Mouse (Mus musculus): ENCODE measurements around the gene Alg5. TPM values are rescaled to one million over a fixed set of nuclear protein-coding genes. Genes with fewer than 3 reads are reported as not detected.

Alg5 gene
- total and polyA plus RNA-seq, 2 experiments from 2014 or later: 10.4 to 41.3 TPM

DNA sequence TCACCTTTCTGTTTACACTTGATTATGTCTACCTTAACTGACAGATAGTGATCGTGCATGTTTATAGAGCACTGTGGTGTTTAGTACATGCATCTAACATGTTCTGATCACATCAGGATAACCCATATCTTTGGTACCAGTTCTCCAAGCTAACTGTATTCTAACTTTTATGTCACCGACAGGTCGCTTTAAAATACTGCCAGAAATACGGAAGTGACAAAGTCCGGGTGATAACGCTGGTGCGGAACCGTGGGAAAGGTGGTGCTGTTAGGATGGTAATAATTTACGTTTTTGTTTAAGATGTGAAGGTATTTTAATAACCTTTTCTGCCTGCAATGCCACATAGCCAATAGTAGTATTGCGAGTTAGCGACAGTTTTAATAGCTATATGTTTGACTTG lies 6.6 kb downstream of the Alg5 start:
- no peaks in the 10 kb centered on the region for H3K27me3 ChIP-seq (ENCODE audit: control insufficient read depth, insufficient read depth, low read length)
- H3K9me3 ChIP-seq (replicated peaks; ENCODE audit: control insufficient read depth, low read length): no peaks in the 10 kb centered on the region
- TF ChIP-seq CTCF (IDR thresholded peaks at IDR 0.05; ENCODE audit: low read depth) (no peak), EP300 (IDR thresholded peaks at IDR 0.05; ENCODE audit: low read depth) (no peak)
- H3K4me1 ChIP-seq (ENCODE audit: control insufficient read depth, insufficient read depth): no peaks in the 10 kb centered on the region
- DNase-seq (ENCODE audit: low spot score) (no peak), ATAC-seq (ENCODE audit: insufficient read depth, low read depth) (no peak)
- H3K4me3 ChIP-seq (ENCODE audit: low read depth, low read length): no peak overlapping the region
- no peak overlapping the region for H3K4me2 ChIP-seq (ENCODE audit: low read depth, low read length)
- no peak overlapping the region for H3K9ac ChIP-seq (replicated peaks; ENCODE audit: low read depth, low read length)
- peaks cover 76% of the 10 kb centered on the region for H3K36me3 ChIP-seq (replicated peaks; ENCODE audit: control insufficient read depth, insufficient read depth, low read length)
- WGBS: 94% methylated on average over 11 of the region's 11 CpGs
- H3K27ac ChIP-seq (ENCODE audit: low read depth): no peak overlapping the region

GRCm38 (mm10) chr3:54745799-54746198 lies 10.5 kb downstream of the Alg5 start:
- peak; percentile 44 for TF ChIP-seq CTCF (IDR thresholded peaks at IDR 0.05; ENCODE audit: low read depth)
- no peak for TF ChIP-seq EP300 (IDR thresholded peaks at IDR 0.05; ENCODE audit: low read depth)
- no peak overlapping the region for H3K9ac ChIP-seq (replicated peaks; ENCODE audit: low read depth, low read length)
- ATAC-seq (ENCODE audit: insufficient read depth, low read depth) (no peak), DNase-seq (ENCODE audit: low spot score) (no peak)
- H3K27ac ChIP-seq (ENCODE audit: low read depth): no peak overlapping the region
- H3K4me3 ChIP-seq (ENCODE audit: low read depth, low read length): no peak overlapping the region
- no peaks in the 10 kb centered on the region for H3K9me3 ChIP-seq (replicated peaks; ENCODE audit: control insufficient read depth, low read length)
- H3K36me3 ChIP-seq (replicated peaks; ENCODE audit: control insufficient read depth, insufficient read depth, low read length): peaks cover 98% of the 10 kb centered on the region
- no peaks in the 10 kb centered on the region for H3K4me1 ChIP-seq (ENCODE audit: control insufficient read depth, insufficient read depth)
- H3K27me3 ChIP-seq (ENCODE audit: control insufficient read depth, insufficient read depth, low read length): no peaks in the 10 kb centered on the region
- H3K4me2 ChIP-seq (ENCODE audit: low read depth, low read length): no peak overlapping the region
- WGBS: 65% methylated on average over 5 of the region's 5 CpGs

DNA sequence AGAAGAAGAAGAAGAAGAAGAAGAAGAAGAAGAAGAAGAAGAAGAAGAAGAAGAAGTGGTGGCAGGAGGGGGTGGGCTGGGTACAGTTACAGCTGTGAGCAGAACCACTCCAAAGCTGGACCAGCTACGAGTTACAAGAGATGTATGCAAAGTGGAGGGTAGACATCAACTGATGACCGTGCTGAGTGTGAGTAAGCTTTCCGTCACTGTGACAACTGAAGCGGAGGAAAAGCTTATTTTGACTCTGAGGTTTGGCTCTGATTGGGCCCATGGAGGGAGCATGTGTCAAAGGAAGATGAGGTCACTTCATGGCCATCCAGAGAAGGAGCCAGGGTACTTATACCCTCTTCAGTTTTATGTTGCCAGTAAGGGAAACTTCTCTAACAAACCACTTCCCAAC lies 18.1 kb downstream of the Alg5 start:
- no peak overlapping the region for H3K4me3 ChIP-seq (ENCODE audit: low read depth, low read length)
- ATAC-seq (ENCODE audit: insufficient read depth, low read depth) (no peak), DNase-seq (ENCODE audit: low spot score) (no peak)
- no peak overlapping the region for H3K4me2 ChIP-seq (ENCODE audit: low read depth, low read length)
- no peak for TF ChIP-seq CTCF (IDR thresholded peaks at IDR 0.05; ENCODE audit: low read depth)
- H3K27me3 ChIP-seq (ENCODE audit: control insufficient read depth, insufficient read depth, low read length): no peaks in the 10 kb centered on the region
- H3K27ac ChIP-seq (ENCODE audit: low read depth): no peak overlapping the region
- H3K4me1 ChIP-seq (ENCODE audit: control insufficient read depth, insufficient read depth): 0 out of 2 replicates have a peak, but pooled peaks cover 4% of the 10 kb centered on the region
- peaks cover 25% of the 10 kb centered on the region for H3K36me3 ChIP-seq (replicated peaks; ENCODE audit: control insufficient read depth, insufficient read depth, low read length)
- 68% methylated on average over 4 of the region's 4 CpGs for WGBS
- no peaks in the 10 kb centered on the region for H3K9me3 ChIP-seq (replicated peaks; ENCODE audit: control insufficient read depth, low read length)
- H3K9ac ChIP-seq (replicated peaks; ENCODE audit: low read depth, low read length): no peak overlapping the region

DNA sequence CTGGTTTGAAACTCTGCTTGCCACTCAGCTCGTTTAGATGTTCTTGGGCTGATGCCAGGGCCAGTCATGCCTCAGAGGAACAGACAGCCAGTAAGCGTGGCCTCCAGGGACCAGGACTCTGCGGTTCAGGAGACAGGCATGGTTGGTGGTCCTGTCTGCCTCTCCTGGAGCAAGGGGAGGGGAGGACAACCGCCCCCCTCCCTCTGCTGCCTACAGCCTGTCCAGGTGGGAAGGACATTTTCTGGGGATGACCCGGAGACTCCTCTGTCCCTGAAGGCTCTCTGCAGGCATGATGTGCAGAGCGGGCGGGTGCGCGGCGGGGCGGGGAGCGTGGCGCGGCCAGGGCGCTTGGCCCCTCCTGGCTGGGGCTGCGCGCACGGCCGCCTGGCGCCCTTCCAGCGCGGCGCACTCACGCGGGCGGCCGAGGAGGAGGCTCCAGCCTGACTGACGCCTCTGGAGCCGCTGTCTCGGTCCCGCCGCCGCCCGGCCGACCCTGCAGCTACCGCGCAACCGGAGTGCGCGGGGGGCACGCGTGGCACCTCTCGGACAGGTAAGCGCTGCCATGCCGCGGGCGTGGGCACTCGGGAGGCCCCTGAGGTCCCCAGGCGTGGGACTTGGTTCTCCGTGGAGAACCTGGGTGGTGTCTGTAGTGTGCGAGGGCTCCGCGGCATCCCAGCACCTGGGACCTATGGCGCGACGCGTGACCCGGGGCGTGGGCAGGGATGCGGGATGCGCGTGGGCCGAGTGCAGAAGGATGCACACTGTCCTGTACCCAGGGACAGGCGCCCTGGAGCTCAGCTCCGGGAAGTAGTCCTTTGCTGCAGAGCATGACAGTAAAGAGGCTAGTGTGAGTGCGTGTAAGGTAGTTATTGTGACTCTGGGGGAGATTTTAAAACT lies 20.1 kb downstream of the Alg5 start, which contains the start of gene Smad9:
Gene Smad9, plus strand, starts transcription at position 438 of the 897 bp plus-strand sequence.
- DNase-seq (ENCODE audit: low spot score) (peak; percentile 64), ATAC-seq (ENCODE audit: insufficient read depth, low read depth) (peak; percentile 87)
- peak within 1 kb of the TSS; percentile 53 for H3K9ac ChIP-seq (replicated peaks; ENCODE audit: low read depth, low read length)
- H3K36me3 ChIP-seq (replicated peaks; ENCODE audit: control insufficient read depth, insufficient read depth, low read length): peaks cover 5% of the 10 kb centered on the region; the same call in 1 of the 2 replicates
- 0 out of 2 replicates have a peak, but pooled peaks cover 4% of the 10 kb centered on the region for H3K4me1 ChIP-seq (ENCODE audit: control insufficient read depth, insufficient read depth)
- TF ChIP-seq CTCF (IDR thresholded peaks at IDR 0.05; ENCODE audit: low read depth) (no peak), EP300 (IDR thresholded peaks at IDR 0.05; ENCODE audit: low read depth) (no peak)
- peak within 1 kb of the TSS; percentile 63 for H3K4me3 ChIP-seq (ENCODE audit: low read depth, low read length)
- H3K9me3 ChIP-seq (replicated peaks; ENCODE audit: control insufficient read depth, low read length): no peaks in the 10 kb centered on the region
- peak within 1 kb of the TSS; percentile 92 for H3K4me2 ChIP-seq (ENCODE audit: low read depth, low read length)
- H3K27me3 ChIP-seq (ENCODE audit: control insufficient read depth, insufficient read depth, low read length): no peaks in the 10 kb centered on the region
- under 1% methylated on average over 59 of the region's 66 CpGs for WGBS
- H3K27ac ChIP-seq (ENCODE audit: low read depth): peak within 1 kb of the TSS; percentile 28

GRCm38 (mm10) chr3:54756058-54756457 lies 20.7 kb downstream of the Alg5 start:
- Histone ChIP-seq H3K27ac (ENCODE audit: low read depth) (peak overlapping the region; percentile 28; the same call in 1 of the 2 replicates), H3K27me3 (ENCODE audit: control insufficient read depth, insufficient read depth, low read length) (no peaks in the 10 kb centered on the region), H3K36me3 (replicated peaks; ENCODE audit: control insufficient read depth, insufficient read depth, low read length) (0 out of 2 replicates have a peak, but pooled peaks cover 3% of the 10 kb centered on the region), H3K9me3 (replicated peaks; ENCODE audit: control insufficient read depth, low read length) (no peaks in the 10 kb centered on the region), H3K4me3 (ENCODE audit: low read depth, low read length) (peak overlapping the region; percentile 63), H3K4me2 (ENCODE audit: low read depth, low read length) (peak overlapping the region; percentile 92), H3K9ac (replicated peaks; ENCODE audit: low read depth, low read length) (peak overlapping the region; percentile 53), H3K4me1 (ENCODE audit: control insufficient read depth, insufficient read depth) (0 out of 2 replicates have a peak, but pooled peaks cover 4% of the 10 kb centered on the region)
- ATAC-seq (ENCODE audit: insufficient read depth, low read depth) (peak; percentile 25; the same call in 1 of the 2 replicates), DNase-seq (ENCODE audit: low spot score) (peak; percentile 10)
- under 1% methylated on average over 11 of the region's 11 CpGs for WGBS
- TF ChIP-seq CTCF (IDR thresholded peaks at IDR 0.05; ENCODE audit: low read depth) (0 out of 2 replicates have a peak, but pooled peaks have one; percentile 6), EP300 (IDR thresholded peaks at IDR 0.05; ENCODE audit: low read depth) (no peak)

Measured in heart, postnatal 0 days (tissue).